Mouse (Mus musculus): Measurements from ENCODE around the gene Trrap. TPM values are rescaled to one million over a fixed set of nuclear protein-coding genes. Genes with fewer than 3 reads are reported as not detected.

Trrap gene
- polyA plus RNA-seq, 2 experiments: 11.7 to 20.4 TPM

DNA sequence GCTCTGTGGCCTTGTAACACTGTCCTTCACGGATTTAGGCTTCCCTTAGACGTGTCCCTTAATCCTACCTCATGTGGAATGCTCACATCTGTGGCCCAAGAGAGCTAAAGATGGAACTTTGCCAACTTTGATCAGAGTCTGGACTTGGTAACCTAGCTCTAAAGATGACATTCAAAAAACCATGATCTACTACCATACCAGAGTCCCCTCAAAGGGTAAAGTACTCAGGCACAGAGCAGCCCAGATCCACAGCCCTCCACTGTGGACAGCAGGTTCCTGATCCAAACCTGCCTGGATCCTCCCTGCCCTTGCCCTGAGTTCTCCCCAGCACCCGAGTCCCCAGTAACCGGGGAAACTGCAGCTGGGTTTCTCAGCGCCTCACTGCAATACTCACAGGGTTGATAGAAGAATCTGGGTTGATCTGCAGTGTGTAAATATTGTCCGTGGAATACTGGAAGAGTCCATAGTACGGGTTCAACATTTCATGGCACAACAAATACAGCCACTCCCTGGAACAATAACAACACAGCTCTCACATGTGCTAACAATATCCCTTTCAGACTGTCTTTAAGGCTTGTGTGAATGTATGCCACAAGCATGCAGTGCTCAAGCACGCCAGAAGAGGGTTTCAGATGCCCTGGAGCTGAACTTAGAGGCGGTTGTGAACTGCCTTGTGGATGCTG lies 118.6 kb downstream of the Trrap start:
- Histone ChIP-seq H3K9ac (replicated peaks) (no peak overlapping the region), H3K4me2 (ENCODE audit: low read depth) (no peak overlapping the region), H3K27ac (no peak overlapping the region), H3K4me3 (ENCODE audit: insufficient read depth in 1 of 2, low read depth in 2 of 2, low read length in 2 of 2) (no peak overlapping the region), H3K4me1 (replicated peaks; ENCODE audit: control insufficient read depth in 2 of 2, insufficient read depth in 2 of 2, low read length in 1 of 2) (no peaks in the 10 kb centered on the region), H3K36me3 (replicated peaks; ENCODE audit: control insufficient read depth, insufficient read depth, low read depth) (no peaks in the 10 kb centered on the region), H3K27me3 (ENCODE audit: control insufficient read depth, insufficient read depth, low read length) (no peaks in the 10 kb centered on the region), H3K9me3 (ENCODE audit: control insufficient read depth, low read length) (no peaks in the 10 kb centered on the region)
- 64% methylated on average over 9 of the region's 9 CpGs for WGBS (ENCODE audit: insufficient replicate concordance)
- DNase-seq (ENCODE audit: low read depth in 3 of 3, low spot score in 3 of 3) (no peak), ATAC-seq (ENCODE audit: insufficient read depth) (no peak)
- TF ChIP-seq EP300 (IDR thresholded peaks at IDR 0.05; ENCODE audit: low read depth): no peak
- no peak for TF ChIP-seq CTCF (IDR thresholded peaks at IDR 0.05; ENCODE audit: low read depth)

DNA sequence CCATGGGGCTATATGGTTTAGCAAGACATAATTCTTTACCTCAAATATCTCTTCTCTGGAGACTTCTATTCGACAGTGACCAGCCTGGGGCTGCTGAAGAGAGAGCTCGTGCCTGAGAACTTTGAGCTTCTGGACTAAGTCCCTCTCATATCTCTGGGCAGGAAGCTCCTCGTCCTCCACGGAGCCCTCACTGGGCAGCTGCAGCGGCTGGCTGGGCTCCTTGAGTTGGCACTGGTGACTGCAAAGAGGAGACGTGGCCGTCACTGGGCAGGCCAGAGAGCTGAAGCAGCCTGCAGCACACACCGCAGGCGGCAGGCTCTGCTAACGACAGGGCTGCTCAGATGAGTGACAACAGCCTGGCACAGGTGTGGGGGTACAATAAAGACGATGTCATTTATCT lies 123.7 kb downstream of the Trrap start:
- WGBS (ENCODE audit: insufficient replicate concordance): 67% methylated on average over 11 of the region's 11 CpGs
- H3K4me1 ChIP-seq (replicated peaks; ENCODE audit: control insufficient read depth in 2 of 2, insufficient read depth in 2 of 2, low read length in 1 of 2): no peaks in the 10 kb centered on the region
- no peak overlapping the region for H3K4me3 ChIP-seq (ENCODE audit: insufficient read depth in 1 of 2, low read depth in 2 of 2, low read length in 2 of 2)
- no peak overlapping the region for H3K27ac ChIP-seq
- no peaks in the 10 kb centered on the region for H3K27me3 ChIP-seq (ENCODE audit: control insufficient read depth, insufficient read depth, low read length)
- H3K9me3 ChIP-seq (ENCODE audit: control insufficient read depth, low read length): no peaks in the 10 kb centered on the region
- ATAC-seq (ENCODE audit: insufficient read depth) (no peak), DNase-seq (ENCODE audit: low read depth in 3 of 3, low spot score in 3 of 3) (no peak)
- H3K36me3 ChIP-seq (replicated peaks; ENCODE audit: control insufficient read depth, insufficient read depth, low read depth): no peaks in the 10 kb centered on the region
- no peak overlapping the region for H3K4me2 ChIP-seq (ENCODE audit: low read depth)
- TF ChIP-seq CTCF (IDR thresholded peaks at IDR 0.05; ENCODE audit: low read depth) (no peak), EP300 (IDR thresholded peaks at IDR 0.05; ENCODE audit: low read depth) (no peak)
- no peak overlapping the region for H3K9ac ChIP-seq (replicated peaks)

DNA sequence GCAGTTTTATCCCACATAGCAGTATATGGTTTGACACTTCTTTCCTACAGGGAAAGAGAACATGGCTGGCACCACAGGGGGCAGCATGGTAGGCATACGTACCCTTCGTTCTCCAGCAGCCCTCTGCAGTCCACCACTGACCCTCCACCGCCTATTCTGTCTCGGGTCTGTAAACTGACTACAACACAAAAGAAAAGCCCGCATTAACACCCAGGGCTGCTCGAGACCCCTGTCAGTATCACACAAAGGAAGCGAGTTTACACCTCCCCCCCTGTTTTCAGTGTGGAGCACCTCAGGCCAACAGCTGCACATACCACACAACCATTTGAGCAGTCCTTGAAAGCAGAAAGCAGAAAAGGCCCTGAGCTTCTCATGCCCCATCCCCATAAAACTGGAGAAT lies 130.3 kb downstream of the Trrap start:
- Histone ChIP-seq H3K4me2 (ENCODE audit: low read depth) (no peak overlapping the region), H3K4me3 (ENCODE audit: insufficient read depth in 1 of 2, low read depth in 2 of 2, low read length in 2 of 2) (no peak overlapping the region), H3K27me3 (ENCODE audit: control insufficient read depth, insufficient read depth, low read length) (no peaks in the 10 kb centered on the region), H3K4me1 (replicated peaks; ENCODE audit: control insufficient read depth in 2 of 2, insufficient read depth in 2 of 2, low read length in 1 of 2) (peaks cover 0 to 5% of the 10 kb centered on the region in 2 experiments; a peak in 1 of 4 replicates), H3K9me3 (ENCODE audit: control insufficient read depth, low read length) (no peaks in the 10 kb centered on the region), H3K36me3 (replicated peaks; ENCODE audit: control insufficient read depth, insufficient read depth, low read depth) (no peaks in the 10 kb centered on the region), H3K9ac (replicated peaks) (no peak overlapping the region), H3K27ac (no peak overlapping the region)
- WGBS (ENCODE audit: insufficient replicate concordance): 69% methylated on average over 7 of the region's 7 CpGs
- TF ChIP-seq EP300 (IDR thresholded peaks at IDR 0.05; ENCODE audit: low read depth): no peak
- TF ChIP-seq CTCF (IDR thresholded peaks at IDR 0.05; ENCODE audit: low read depth): no peak
- ATAC-seq (ENCODE audit: insufficient read depth) (no peak), DNase-seq (ENCODE audit: low read depth in 3 of 3, low spot score in 3 of 3) (no peak)

DNA sequence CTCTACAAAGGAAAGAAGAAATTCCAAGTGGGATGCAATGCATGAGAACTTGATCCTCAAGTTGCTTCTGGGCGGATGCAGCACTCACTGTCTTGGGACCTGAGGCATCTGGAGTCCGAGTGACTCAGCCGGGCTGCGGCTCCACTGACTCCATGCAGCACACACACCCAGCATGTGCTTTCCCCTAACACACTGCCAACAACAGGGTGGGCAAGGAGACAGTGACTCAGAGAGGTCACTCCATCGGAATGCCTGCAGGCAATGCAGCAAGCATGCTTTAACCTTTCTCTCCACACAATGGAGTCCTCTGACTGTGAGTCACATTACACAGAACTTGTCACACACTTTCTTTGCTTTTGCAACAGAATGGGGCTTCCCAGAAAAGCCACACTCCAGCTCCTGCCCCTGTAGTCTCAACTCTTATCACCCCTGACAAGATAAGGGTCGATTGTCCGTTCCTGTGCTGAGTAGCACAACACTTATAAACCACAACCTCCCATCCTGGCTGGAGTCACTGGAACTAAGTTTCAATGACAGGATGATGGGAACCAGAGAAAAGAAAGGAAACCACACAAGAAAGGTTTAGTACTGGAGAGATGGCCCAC lies 131.0 kb downstream of the Trrap start:
- 30% methylated on average over 7 of the region's 7 CpGs for WGBS (ENCODE audit: insufficient replicate concordance)
- TF ChIP-seq CTCF (IDR thresholded peaks at IDR 0.05; ENCODE audit: low read depth) (no peak), EP300 (IDR thresholded peaks at IDR 0.05; ENCODE audit: low read depth) (no peak)

DNA sequence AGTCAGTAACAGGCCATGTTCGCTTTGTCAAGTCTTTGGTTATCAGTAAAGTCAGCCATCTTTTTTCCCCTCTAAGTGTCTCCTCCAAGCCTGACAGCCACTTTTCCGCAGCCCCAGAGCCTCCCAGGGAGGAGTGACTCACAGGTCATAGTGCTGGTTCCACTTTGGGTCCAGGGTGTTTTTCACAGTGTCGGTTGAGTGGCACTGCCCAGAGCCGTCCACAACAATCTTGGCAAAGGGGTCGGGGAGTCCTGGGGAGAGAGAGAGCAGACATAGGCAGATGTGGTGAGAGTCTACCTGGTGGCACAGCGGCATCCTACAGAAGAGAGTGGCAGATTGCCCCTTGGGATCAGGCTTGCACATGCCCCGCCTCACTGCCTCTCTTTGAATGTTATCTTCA lies 133.5 kb downstream of the Trrap start:
- DNase-seq (ENCODE audit: low read depth in 3 of 3, low spot score in 3 of 3) (no peak), ATAC-seq (ENCODE audit: insufficient read depth) (no peak)
- Histone ChIP-seq H3K4me3 (ENCODE audit: insufficient read depth in 1 of 2, low read depth in 2 of 2, low read length in 2 of 2) (no peak overlapping the region), H3K9ac (replicated peaks) (no peak overlapping the region), H3K27ac (no peak overlapping the region), H3K9me3 (ENCODE audit: control insufficient read depth, low read length) (no peaks in the 10 kb centered on the region), H3K4me1 (replicated peaks; ENCODE audit: control insufficient read depth in 2 of 2, insufficient read depth in 2 of 2, low read length in 1 of 2) (peaks cover 0 to 5% of the 10 kb centered on the region in 2 experiments; a peak in 1 of 4 replicates), H3K4me2 (ENCODE audit: low read depth) (no peak overlapping the region), H3K27me3 (ENCODE audit: control insufficient read depth, insufficient read depth, low read length) (no peaks in the 10 kb centered on the region), H3K36me3 (replicated peaks; ENCODE audit: control insufficient read depth, insufficient read depth, low read depth) (no peaks in the 10 kb centered on the region)
- TF ChIP-seq EP300 (IDR thresholded peaks at IDR 0.05; ENCODE audit: low read depth) (no peak), CTCF (IDR thresholded peaks at IDR 0.05; ENCODE audit: low read depth) (no peak)
- 75% methylated on average over 7 of the region's 7 CpGs for WGBS (ENCODE audit: insufficient replicate concordance)

More for the DNA sequence above, 131.0 kb downstream of the Trrap start:
- Histone ChIP-seq H3K4me3 (ENCODE audit: insufficient read depth in 1 of 2, low read depth in 2 of 2, low read length in 2 of 2) (no peak overlapping the region), H3K4me2 (ENCODE audit: low read depth) (no peak overlapping the region), H3K9ac (replicated peaks) (no peak overlapping the region), H3K9me3 (ENCODE audit: control insufficient read depth, low read length) (no peaks in the 10 kb centered on the region), H3K27ac (no peak overlapping the region), H3K27me3 (ENCODE audit: control insufficient read depth, insufficient read depth, low read length) (no peaks in the 10 kb centered on the region), H3K4me1 (replicated peaks; ENCODE audit: control insufficient read depth in 2 of 2, insufficient read depth in 2 of 2, low read length in 1 of 2) (peaks cover 0 to 5% of the 10 kb centered on the region in 2 experiments; a peak in 1 of 4 replicates), H3K36me3 (replicated peaks; ENCODE audit: control insufficient read depth, insufficient read depth, low read depth) (no peaks in the 10 kb centered on the region)
- ATAC-seq (ENCODE audit: insufficient read depth) (no peak), DNase-seq (ENCODE audit: low read depth in 3 of 3, low spot score in 3 of 3) (no peak)
